Mouse (Mus musculus) embryo, embryonic 11 days (tissue): ENCODE measurements around the gene Enox1.
A peak's percentile ranks its signal among the peaks of the same experiment; 100 is the strongest.

ENCODE experiments used
- DNase-seq: peaks from one replicate; pipeline ENCODE4 v3.0.0-alpha.2; 2015

The Enox1 gene

GRCm38 (mm10) chr14:77707279-77707678, 550.7 kb downstream of the Enox1 start:
- peak; percentile 21 for DNase-seq

GRCm38 (mm10) chr14:77708354-77709150, 552.0 kb downstream of the Enox1 start:
- peak; percentile 49 for DNase-seq

GRCm38 (mm10) chr14:77714931-77715535, 558.5 kb downstream of the Enox1 start:
- no peak for DNase-seq

- no peak for DNase-seq
Observed at GRCm38 (mm10) chr14:77716981-77717380, 560.4 kb downstream of the Enox1 start.

GRCm38 (mm10) chr14:77718814-77719213, 562.3 kb downstream of the Enox1 start:
- DNase-seq, result no peak

GRCm38 (mm10) chr14:77738056-77738455, 581.5 kb downstream of the Enox1 start:
- no peak for DNase-seq

GRCm38 (mm10) chr14:77738751-77739365, 582.3 kb downstream of the Enox1 start:
- DNase-seq, result no peak

- no peak for DNase-seq
Observed at GRCm38 (mm10) chr14:77739376-77739775, 582.8 kb downstream of the Enox1 start.

- no peak for DNase-seq
Observed at GRCm38 (mm10) chr14:77744638-77745240, 588.2 kb downstream of the Enox1 start.

- no peak for DNase-seq
Observed at GRCm38 (mm10) chr14:77748920-77749319, 592.4 kb downstream of the Enox1 start.
